Mouse (Mus musculus): ENCODE results near the gene Nudt14. TPM values are rescaled to one million over a fixed set of nuclear protein-coding genes. Genes with fewer than 3 reads are reported as not detected.

The Nudt14 gene
- polyA plus RNA-seq, 1 experiment from 2014 or later = 59.2 TPM

DNA sequence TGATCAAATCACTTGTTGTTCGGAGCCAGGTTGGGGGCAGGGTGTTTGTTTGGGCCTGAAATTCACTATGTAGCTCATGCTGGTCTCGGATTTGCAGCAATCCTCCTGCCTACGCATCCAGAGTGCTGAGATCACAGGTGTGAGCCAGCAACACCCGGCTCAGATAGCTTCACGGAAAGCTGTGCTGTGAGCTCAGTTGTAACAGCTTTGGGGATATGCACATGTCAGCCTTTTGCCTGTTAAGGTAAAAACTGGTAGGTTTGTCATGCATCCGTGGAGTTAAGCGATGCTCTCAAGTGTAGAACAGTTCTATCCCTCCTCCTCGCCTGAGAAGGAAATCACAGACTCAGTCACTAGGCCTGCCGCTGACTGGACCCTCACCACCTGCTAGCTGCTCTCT is 41.3 kb downstream of the Nudt14 start:
- ATAC-seq (ENCODE audit: low FRiP score) = no peak
- 89% methylated on average over 9 of the region's 9 CpGs for WGBS
- no peak overlapping the region for H3K9ac ChIP-seq

DNA sequence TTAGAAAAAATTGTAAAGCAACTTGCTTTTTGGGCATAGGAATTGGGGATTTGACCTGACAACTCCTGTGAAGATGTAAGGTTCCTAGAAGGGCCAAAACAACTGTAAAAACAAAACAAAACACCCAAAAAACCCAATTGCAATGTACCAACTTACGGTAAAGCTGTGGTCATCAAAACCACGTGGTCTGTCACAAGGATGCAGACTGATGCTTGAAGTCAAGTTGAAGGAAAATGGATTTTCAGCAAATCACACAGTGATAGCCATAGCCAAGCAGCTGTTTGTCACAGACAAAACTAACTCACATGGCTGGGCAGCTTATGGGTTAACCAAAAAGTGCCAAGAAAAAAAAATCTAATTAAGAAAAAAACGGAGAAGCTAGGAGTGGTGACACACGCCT is 43.0 kb downstream of the Nudt14 start:
- no peak for ATAC-seq (ENCODE audit: low FRiP score)
- Histone ChIP-seq H3K4me1 (replicated peaks) (peaks cover 22% of the 10 kb centered on the region), H3K4me2 (no peak overlapping the region), H3K36me3 (peaks cover 2% of the 10 kb centered on the region; the same call in 1 of the 2 replicates), H3K4me3 (no peak overlapping the region), H3K27ac (no peak overlapping the region), H3K27me3 (peaks cover 3% of the 10 kb centered on the region; the same call in 1 of the 2 replicates), H3K9ac (no peak overlapping the region), H3K9me3 (no peaks in the 10 kb centered on the region)
- WGBS = 61% methylated on average over 4 of the region's 4 CpGs

More for the DNA sequence above, 41.3 kb downstream of the Nudt14 start:
- Histone ChIP-seq H3K4me2 (no peak overlapping the region), H3K36me3 (peaks cover 18% of the 10 kb centered on the region), H3K9me3 (no peaks in the 10 kb centered on the region), H3K4me1 (replicated peaks) (peaks cover 17% of the 10 kb centered on the region), H3K27me3 (no peaks in the 10 kb centered on the region), H3K27ac (no peak overlapping the region; the same call in 1 of the 2 replicates), H3K4me3 (no peak overlapping the region)

DNA sequence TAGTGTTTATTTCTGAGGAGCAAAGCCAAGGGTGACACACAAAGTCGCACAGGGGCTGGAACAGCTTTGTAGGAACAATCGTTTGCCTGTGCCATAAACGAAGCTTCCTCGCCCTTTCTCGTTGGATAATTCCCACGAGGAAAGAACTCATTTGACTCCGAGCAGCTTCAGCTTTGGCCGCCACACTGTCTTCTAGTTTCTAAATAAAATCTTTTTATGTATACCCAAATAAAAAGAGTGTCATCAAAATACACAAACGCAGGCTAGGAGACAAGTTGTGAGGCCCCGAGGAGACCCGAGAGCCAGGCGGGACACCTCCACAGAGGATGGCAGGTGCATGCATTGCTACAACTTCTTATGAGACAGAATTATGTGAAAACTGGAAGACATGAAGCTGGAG is 43.6 kb downstream of the Nudt14 start:
- Histone ChIP-seq H3K9ac (no peak overlapping the region), H3K36me3 (no peaks in the 10 kb centered on the region), H3K27ac (no peak overlapping the region), H3K4me2 (peak overlapping the region; percentile 43; the same call in 1 of the 2 replicates), H3K27me3 (peaks cover 3% of the 10 kb centered on the region; the same call in 1 of the 2 replicates), H3K4me1 (replicated peaks) (peaks cover 19% of the 10 kb centered on the region), H3K4me3 (no peak overlapping the region), H3K9me3 (no peaks in the 10 kb centered on the region)
- ATAC-seq (ENCODE audit: low FRiP score) = no peak
- 61% methylated on average over 12 of the region's 12 CpGs for WGBS

- peak; percentile 62; the same call in 1 of the 2 replicates for ATAC-seq (ENCODE audit: low FRiP score)
- WGBS = 37% methylated on average over 16 of the region's 16 CpGs
- H3K36me3 ChIP-seq = no peaks in the 10 kb centered on the region
- H3K4me3 ChIP-seq = no peak overlapping the region
- H3K9ac ChIP-seq = peak overlapping the region; percentile 43; the same call in 1 of the 2 replicates
- peaks cover 19% of the 10 kb centered on the region for H3K4me1 ChIP-seq (replicated peaks)
- H3K27ac ChIP-seq = no peak overlapping the region
- H3K9me3 ChIP-seq = no peaks in the 10 kb centered on the region
- peak overlapping the region; percentile 43 for H3K4me2 ChIP-seq
- peaks cover 3% of the 10 kb centered on the region; the same call in 1 of the 2 replicates for H3K27me3 ChIP-seq
These were observed 44.3 kb downstream of the Nudt14 start for GRCm38 (mm10) chr12:112897522-112898212.

- ATAC-seq (ENCODE audit: low FRiP score) = no peak
- H3K9me3 ChIP-seq = no peaks in the 10 kb centered on the region
- H3K4me1 ChIP-seq (replicated peaks) = peaks cover 19% of the 10 kb centered on the region
- H3K4me2 ChIP-seq = no peak overlapping the region
- WGBS = 71% methylated on average over 4 of the region's 4 CpGs
- no peaks in the 10 kb centered on the region for H3K36me3 ChIP-seq
- peaks cover 3% of the 10 kb centered on the region; the same call in 1 of the 2 replicates for H3K27me3 ChIP-seq
- H3K27ac ChIP-seq = peak overlapping the region; percentile 30; the same call in 1 of the 2 replicates
- no peak overlapping the region for H3K9ac ChIP-seq
- no peak overlapping the region for H3K4me3 ChIP-seq
These were observed 47.0 kb downstream of the Nudt14 start for GRCm38 (mm10) chr12:112894969-112895368.

GRCm38 (mm10) chr12:112894303-112894884 is 47.5 kb downstream of the Nudt14 start:
- 72% methylated on average over 11 of the region's 11 CpGs for WGBS
- H3K9ac ChIP-seq = no peak overlapping the region
- H3K36me3 ChIP-seq = no peaks in the 10 kb centered on the region
- H3K27ac ChIP-seq = 0 out of 2 replicates have a peak overlapping the region, but pooled peaks have one; percentile 30
- peaks cover 3% of the 10 kb centered on the region; the same call in 1 of the 2 replicates for H3K27me3 ChIP-seq
- no peak for ATAC-seq (ENCODE audit: low FRiP score)
- no peak overlapping the region for H3K4me3 ChIP-seq
- peaks cover 19% of the 10 kb centered on the region for H3K4me1 ChIP-seq (replicated peaks)
- no peaks in the 10 kb centered on the region for H3K9me3 ChIP-seq
- H3K4me2 ChIP-seq = no peak overlapping the region

- Histone ChIP-seq H3K27me3 (peaks cover 6% of the 10 kb centered on the region; the same call in 1 of the 2 replicates), H3K36me3 (no peaks in the 10 kb centered on the region), H3K9me3 (0 out of 2 replicates have a peak, but pooled peaks cover 5% of the 10 kb centered on the region), H3K9ac (no peak overlapping the region), H3K4me3 (no peak overlapping the region), H3K4me1 (replicated peaks) (no peaks in the 10 kb centered on the region), H3K27ac (no peak overlapping the region), H3K4me2 (no peak overlapping the region)
- no peak for ATAC-seq (ENCODE audit: low FRiP score)
- 71% methylated on average over 7 of the region's 7 CpGs for WGBS
These were observed 56.5 kb downstream of the Nudt14 start for GRCm38 (mm10) chr12:112885465-112885864.

Small RNA genes within 50 kb of the gene (microRNA-seq; reads per million reads assigned to microRNA genes)
- 0.70 reads per million for gene Mir6941

Other genes starting within 250 kb of the Nudt14 start
- 24.2 and 24.9 TPM in 2 replicates for gene Cep170b, start 221.7 kb downstream of the Nudt14 start, polyA plus RNA-seq (2015; fragmentation: Nextera tagmentation; extraction: Ambion mirVana)
- gene Pld4, start 181.5 kb downstream of the Nudt14 start, polyA plus RNA-seq (2015; fragmentation: Nextera tagmentation; extraction: Ambion mirVana) = 6.4 and 7.0 TPM in 2 replicates
- 0.84 and 0.86 TPM in 2 replicates for gene Ahnak2, start 139.5 kb downstream of the Nudt14 start, polyA plus RNA-seq (2015; fragmentation: Nextera tagmentation; extraction: Ambion mirVana)
- 20.0 and 21.9 TPM in 2 replicates for gene Clba1, start 133.2 kb downstream of the Nudt14 start, polyA plus RNA-seq (2015; fragmentation: Nextera tagmentation; extraction: Ambion mirVana)
- gene Cdca4, start 112.7 kb downstream of the Nudt14 start, polyA plus RNA-seq (2015; fragmentation: Nextera tagmentation; extraction: Ambion mirVana) = 55.3 and 60.5 TPM in 2 replicates
- gene Gpr132, start 73.9 kb downstream of the Nudt14 start, polyA plus RNA-seq (2015; fragmentation: Nextera tagmentation; extraction: Ambion mirVana) = not detected in 2 replicates
- gene Jag2, start 12.3 kb downstream of the Nudt14 start, polyA plus RNA-seq (2015; fragmentation: Nextera tagmentation; extraction: Ambion mirVana) = 8.4 and 10.7 TPM in 2 replicates
- gene Btbd6, start 34.4 kb upstream of the Nudt14 start, polyA plus RNA-seq (2015; fragmentation: Nextera tagmentation; extraction: Ambion mirVana) = 40.0 and 45.5 TPM in 2 replicates
- gene Brf1, start 58.6 kb upstream of the Nudt14 start, polyA plus RNA-seq (2015; fragmentation: Nextera tagmentation; extraction: Ambion mirVana) = 58.3 and 58.6 TPM in 2 replicates
- gene Pacs2, start 72.4 kb upstream of the Nudt14 start, polyA plus RNA-seq (2015; fragmentation: Nextera tagmentation; extraction: Ambion mirVana) = 24.1 and 24.7 TPM in 2 replicates
- gene Tex22, start 132.4 kb upstream of the Nudt14 start, polyA plus RNA-seq (2015; fragmentation: Nextera tagmentation; extraction: Ambion mirVana) = 0.40 TPM in 1 of 2 replicates, not detected in the other
- gene Mta1, start 156.2 kb upstream of the Nudt14 start, polyA plus RNA-seq (2015; fragmentation: Nextera tagmentation; extraction: Ambion mirVana) = 13.7 and 16.6 TPM in 2 replicates
- gene Crip2, start 198.1 kb upstream of the Nudt14 start, polyA plus RNA-seq (2015; fragmentation: Nextera tagmentation; extraction: Ambion mirVana) = 324 and 347 TPM in 2 replicates
- 47.1 and 48.0 TPM in 2 replicates for gene Crip1, start 204.2 kb upstream of the Nudt14 start, polyA plus RNA-seq (2015; fragmentation: Nextera tagmentation; extraction: Ambion mirVana)
- gene Tedc1, start 214.3 kb upstream of the Nudt14 start, polyA plus RNA-seq (2015; fragmentation: Nextera tagmentation; extraction: Ambion mirVana) = 19.9 and 20.7 TPM in 2 replicates
- gene Tmem121, start 243.8 kb upstream of the Nudt14 start, polyA plus RNA-seq (2015; fragmentation: Nextera tagmentation; extraction: Ambion mirVana) = 32.4 and 34.9 TPM in 2 replicates

Measured in hindbrain, embryonic 13.5 days (tissue).